Mouse (Mus musculus) CD4-positive helper T cell, adult 2 months (primary cell): ENCODE data around the gene Jaml.
"Not testable (repeated sequence)": the region's sequence is repeated elsewhere in the genome, so short reads cannot be mapped to it uniquely, and the experiment has no call there.

Experiments used
- DNase-seq: peaks from one replicate; pipeline ENCODE4 v3.0.0-alpha.2; 2012; ENCODE audit warnings: low read depth, missing footprints, low spot score

Jaml gene

DNA sequence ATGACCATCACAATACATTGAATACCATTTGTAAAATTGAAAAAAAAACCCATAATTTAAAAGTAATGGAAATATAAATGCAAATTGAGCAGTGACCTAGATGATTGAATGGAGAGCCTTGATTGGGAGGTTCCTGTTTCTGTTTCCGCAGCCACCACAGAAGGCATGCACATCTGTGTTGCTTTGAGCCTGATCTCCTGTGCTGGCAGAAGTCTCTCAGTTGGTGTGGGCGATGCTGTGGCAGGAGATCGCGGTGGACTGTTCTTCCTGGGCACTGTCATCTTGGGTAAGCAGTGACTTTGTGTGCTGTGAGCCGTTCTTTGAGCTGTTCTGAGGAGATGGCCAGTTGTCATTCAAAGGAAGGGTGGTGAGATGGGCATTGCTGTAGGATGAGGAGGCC is at the start of gene Jaml:
Gene Jaml (plus strand): TSS at position 173 of the 400 bp plus-strand sequence.
- peak; percentile 58 for DNase-seq

DNA sequence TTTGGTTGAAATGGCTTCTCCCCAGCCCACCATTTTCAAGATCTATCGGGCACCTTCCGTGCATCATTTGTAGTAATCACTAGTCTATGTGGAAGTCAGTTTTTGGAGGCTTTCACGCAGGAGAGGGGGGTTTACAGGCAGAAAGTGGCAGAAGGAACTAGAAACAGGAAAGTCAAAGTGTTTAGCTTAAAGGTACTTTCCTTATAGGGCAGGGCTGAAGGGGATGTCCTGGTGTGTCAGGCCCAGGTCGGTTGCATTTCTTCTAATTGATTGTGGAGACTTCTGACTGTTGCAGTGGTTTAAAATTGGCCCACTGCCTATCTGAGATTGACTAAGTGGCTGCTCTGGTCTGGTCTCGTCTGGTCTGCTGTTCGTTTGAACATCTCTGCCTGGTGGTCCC is 48.6 kb upstream of the Jaml start:
- DNase-seq, result no peak

DNA sequence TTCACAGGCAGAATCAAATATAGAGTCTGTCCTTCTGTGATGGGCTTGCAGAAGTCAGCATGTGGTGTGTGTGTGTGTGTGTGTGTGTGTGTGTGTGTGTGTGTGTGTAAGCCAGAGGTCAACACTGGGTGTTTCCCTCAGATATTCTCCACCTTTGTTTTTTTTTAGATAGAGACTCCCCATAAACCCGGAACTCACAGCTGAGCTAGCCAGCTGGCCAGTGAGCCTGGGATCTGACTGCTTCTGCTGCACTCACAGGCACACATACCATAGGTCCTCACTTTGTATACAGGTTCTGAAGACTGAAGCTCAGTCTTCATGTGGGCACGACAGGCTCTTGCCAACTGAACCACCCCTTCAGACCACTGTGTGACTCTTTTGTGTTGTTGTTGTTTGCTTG is 46.7 kb upstream of the Jaml start:
- no peak for DNase-seq

DNA sequence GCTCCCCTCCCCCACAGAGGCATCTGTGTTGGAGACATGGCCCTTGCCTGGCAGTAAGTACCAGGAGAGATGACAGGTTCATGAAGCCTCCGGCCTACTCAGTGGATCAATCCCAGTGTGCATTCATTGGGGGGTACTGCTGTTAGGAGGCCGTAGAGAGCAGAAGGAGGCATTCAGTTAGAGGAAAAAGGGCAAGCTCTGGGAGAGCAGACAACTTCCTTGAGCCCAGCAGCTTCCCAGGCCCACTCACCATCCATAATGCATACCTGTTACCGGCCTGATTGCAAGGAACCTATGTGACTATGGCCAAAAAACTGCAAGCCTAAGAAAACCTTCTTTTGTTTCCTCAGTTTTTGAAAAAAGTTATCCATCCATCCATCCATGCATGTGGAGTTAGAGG is 44.5 kb upstream of the Jaml start:
- no peak for DNase-seq

DNA sequence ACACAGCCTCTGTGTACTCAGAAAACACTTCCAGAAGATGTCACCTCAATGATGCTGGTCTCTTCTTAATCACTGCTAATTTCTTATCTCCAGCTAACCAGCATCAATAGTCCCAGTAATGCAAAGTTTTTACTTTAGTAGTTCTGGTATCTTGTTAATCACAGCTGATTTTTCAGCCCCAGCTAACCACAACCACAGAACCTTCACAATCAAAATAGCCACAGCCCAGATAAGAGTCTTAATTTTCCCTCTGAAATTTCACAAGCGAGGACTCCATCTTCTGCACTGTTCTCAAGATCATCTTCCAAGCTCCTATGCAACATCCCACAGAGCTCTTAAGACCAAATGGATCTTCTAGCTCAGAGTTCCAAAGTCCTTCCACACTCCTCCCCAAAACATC is 41.2 kb upstream of the Jaml start:
- DNase-seq, result not testable (repeated sequence)

DNA sequence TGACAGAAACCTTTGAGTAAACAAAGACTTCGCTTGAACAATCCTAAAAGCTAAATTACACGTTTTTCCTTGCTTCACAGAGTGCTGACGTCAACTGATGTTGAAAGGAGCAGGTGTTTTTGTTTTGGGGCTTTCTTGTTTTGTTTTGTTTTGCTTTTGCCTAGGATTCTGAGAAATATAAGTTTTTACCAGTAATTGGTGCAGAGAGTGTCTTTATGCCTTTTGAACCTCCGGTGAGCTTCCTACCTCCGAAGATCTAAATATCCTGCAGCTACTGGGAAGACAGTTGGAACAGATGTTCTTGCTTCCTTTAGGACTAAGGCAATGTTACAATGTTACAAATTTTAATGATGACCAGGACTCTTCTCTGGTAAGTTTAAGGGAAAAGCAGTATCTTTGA is 39.5 kb upstream of the Jaml start, which contains the start of gene Mpzl2:
Gene Mpzl2 (plus strand): TSS at position 301 of the 400 bp plus-strand sequence.
- no peak for DNase-seq

DNA sequence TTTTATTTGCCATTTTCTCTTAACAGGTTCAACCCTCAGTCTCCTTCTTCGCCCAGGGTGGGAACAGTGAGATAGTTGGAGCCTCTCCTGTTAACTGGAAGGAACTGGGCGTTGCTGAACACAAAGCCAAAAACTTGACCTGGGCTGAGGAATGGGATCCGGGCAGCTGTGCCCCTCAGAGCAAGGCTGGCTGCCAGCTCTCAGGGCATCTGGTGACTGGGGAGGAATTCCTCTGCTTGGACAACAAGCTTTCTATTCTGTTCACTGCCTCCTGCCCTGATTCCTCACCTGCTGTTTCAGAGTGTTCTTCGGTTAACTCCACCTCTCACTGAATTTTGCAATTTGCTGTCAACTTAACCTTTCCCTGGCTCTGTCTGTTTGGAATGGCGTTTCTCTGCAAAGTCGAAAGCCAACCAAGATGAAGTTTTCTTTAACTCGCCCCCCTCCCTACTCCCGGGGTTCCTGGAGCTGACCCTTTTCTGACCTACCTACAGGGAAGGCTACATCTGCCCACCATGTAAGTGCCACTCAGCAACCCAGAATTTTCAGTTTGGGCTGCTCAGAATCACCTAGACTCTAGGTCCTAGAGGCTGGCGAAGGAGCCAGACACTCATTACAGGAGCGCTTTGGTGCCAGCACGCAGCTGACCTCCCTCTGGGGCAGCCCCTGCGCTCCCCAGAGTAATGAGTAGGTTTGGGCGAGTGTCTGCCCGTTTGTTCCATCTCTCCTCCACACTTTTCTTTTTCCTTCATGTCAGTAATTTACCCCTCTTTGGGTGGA is 38.7 kb upstream of the Jaml start:
- no peak for DNase-seq

DNA sequence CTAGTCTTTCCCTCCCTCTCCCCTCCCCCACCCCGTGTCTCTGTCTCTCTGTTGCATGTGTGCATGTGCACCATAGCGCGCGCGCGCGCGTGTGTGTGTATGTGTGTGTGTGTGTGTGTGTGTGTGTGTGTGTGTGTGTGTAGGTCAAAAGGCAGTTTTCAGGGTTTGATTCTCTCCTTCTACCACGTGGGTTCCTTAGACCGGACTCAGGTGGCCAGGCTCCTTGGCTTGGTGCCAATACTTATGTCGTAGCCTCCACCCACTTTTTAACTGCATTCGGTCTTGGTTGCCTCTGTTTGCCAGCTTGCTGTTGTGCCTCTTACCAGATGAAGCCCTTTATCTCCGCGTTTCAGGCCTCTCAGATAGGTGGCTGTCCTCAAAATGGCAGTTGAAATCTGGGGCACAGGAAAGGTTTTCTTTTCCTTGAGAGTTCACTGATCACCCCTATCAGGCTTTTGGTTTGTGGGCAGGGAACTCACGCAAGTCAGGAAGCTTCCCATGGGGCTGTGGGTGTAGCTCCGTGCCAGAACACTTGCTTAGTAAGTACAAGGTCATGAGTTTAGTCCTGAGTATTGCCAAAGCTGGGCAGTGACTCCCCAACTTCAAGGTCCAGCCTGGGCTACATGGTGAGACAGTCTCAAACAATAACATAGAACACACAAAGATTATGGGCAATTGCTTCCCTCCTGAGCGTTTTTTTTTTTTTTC is 37.7 kb upstream of the Jaml start:
- DNase-seq, result peak; percentile 39

DNA sequence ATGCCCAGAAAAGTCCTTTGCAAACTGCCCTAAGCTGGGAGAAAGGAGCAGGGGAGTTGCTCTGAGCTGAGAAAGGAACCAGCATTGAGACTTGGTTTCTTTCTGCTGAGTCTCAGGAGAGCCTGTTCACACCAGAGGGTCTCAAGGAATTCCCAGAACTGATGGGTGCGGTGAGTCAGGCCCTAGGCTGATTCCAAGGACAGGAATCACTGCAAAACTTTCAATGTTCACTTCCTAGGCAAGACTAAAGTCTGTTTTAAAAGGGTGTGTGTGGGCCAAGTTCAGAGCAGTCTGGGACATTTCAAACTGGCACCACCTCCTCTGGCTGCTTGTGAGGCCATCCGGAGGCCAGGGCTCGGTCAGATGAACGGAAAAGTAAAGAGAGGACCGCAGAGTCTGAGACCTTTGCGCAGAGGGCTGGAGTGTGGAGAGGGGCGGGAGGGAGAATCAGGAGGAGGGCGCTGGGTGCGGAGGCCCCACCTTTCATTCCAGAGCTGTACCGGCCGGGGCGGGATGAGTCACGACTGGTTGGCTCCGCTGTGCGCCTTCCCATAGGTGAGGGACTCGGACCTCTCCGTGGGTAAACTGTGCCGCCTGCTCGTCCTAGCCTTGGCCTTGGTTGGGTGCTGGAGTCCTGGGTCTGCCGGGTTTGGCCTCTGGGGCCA is 36.8 kb upstream of the Jaml start:
- no peak for DNase-seq

DNA sequence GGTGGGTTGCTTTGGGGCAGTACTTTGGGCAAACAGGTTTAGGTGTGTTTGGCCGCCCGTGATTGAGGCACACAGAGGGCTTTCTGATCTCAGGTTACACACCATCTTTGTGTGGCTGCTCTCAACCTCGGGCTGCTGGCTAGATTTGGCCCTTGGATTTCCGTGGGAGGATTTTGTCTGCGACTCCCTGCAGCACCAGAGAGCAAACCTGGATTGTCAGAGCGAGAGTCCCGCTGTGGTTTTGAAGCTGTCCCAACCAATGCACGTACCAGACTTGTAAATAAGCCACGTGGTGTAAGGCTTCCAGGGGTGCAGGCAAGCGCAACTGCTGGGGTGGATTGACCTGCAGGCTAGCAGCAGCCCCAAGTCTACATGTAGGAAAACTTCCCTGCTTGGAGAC is 36.0 kb upstream of the Jaml start:
- peak; percentile 30 for DNase-seq

DNA sequence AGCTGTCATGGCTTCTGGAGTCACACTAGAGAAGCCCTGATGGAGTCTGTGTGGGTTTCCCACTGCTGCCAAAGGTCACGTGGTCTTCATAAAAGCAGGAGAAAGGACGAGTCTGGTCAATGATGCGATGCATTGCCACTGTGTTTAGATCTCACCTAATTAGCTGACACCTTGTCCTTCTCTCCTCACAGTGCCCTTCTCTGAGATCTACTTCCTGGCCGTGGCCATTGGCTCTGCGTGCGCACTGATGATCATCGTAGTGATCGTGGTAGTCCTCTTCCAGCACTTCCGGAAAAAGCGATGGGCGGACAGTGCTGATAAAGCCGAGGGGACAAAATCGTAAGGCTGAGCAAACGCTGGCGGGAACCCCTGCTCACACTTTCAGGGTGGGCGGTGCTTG is 32.0 kb upstream of the Jaml start:
- no peak for DNase-seq

DNA sequence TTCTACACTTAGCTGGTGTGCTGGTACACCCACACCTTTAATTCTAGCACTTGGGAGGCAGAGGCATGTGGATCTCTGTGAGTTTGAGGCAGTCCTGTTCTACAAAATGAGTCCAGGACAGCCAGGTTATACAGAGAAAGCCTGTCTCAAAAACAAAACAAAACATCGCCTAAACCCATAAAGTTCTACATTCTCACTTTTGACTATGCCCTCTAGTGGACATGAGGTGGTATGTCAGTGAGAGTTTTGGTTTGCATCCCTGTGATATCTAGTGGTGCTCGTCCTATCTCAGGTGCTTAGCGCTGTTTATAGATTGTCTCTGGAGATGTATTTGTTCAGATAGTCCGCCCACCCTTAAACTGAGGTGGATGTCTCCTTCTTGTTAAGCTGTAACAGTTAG is 30.5 kb upstream of the Jaml start:
- DNase-seq, result peak; percentile 60

DNA sequence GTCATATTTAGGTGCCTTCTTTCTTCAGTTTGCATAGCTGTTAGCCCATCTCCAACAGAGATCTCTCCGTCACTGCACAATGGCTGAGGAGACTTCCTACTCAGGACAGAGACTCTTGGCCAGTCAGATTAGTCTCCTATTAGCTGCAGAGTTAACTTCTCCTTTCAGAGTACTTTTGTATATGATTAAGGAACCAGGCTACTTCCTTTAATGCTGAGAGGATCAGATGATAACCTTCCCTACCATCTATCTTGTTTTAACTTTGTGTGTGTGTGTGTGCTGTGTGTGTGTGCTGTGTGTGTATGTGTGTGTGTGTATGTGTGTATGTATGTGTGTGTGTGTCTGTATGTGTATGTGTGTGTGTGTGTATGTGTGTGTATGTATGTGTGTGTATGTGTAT is 29.3 kb upstream of the Jaml start:
- DNase-seq, result no peak

DNA sequence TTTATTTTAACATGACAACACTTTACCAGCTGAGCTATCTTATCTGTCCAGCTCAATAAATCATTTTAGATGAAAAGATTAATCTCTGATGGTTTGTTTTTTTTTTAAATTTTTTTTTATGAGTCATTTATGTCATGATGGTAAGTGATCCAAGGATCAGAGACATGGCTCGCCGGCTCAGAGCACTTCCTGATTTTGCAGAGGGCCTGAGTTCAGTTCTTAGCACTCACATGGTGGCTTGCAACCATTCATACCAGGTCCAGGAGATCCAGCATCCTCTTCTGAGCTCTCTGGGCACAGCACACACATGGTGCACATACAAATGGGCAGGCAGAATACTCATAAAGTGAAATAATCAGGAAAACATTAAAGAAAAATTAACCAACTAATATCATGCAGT is 28.7 kb upstream of the Jaml start:
- no peak for DNase-seq

DNA sequence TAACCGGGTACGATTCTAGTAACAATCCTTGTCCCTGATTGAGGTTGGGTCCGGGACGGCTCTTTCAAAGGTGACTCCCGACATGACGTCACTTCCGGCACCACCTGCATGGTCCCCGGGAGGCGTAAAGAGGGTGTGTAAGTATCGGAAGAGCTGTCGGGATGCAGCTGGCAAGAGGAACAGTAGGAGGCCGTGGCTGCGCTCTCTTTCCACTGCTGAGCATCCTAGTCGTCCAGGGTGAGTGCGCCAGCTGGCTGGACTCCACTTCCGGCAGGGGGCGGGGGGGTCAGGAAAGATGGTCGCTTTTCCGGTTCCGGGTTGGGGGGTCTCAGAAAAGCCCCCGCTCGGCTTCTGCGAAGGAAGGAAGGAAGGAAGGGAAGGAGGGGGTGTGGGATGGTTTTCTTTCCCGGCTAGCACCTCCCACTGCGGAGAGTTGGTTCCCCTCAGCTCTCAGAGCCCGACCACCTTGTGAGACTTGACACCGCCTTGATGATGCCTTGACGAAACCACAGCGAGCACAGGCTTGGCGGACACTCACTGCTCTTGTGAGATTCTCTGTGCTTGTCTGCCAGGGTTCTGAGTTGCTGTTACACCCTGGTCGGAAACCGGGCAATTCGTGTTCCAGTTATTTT is 23.8 kb upstream of the Jaml start, which contains the start of gene Mpzl3:
Gene Mpzl3 (plus strand): TSS at position 105 of the 632 bp plus-strand sequence.
- DNase-seq, result peak; percentile 90

DNA sequence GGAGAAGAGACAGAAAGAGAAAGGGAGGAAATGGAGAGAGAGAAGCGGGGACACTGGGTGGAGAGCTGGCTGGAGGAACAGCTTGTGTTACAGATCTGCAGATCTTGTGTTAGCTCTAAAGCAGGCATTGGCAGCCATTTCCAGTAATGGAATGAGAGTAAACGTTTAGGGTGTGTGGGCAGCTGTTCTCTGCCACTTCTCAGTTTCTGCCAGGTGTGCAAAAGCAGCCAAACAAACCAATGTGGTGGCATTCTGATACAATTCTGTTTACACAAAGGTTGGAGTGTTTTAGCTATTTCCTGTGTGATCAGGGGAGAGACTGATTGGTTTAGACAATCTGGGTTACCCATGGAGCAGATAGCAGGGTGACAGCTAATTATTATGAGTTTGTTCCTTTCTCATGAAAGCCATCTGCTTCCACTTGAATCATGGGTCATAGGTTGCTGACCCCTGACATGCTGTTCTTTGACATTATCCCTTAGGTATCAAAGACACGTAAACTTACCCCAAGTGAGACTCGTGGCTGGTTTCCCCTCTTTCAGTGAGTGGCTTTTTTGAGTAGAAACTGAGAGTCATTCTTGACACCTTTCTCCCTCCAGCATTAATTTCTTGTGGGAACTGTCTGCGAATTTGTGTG is 20.6 kb upstream of the Jaml start:
- peak; percentile 52 for DNase-seq

DNA sequence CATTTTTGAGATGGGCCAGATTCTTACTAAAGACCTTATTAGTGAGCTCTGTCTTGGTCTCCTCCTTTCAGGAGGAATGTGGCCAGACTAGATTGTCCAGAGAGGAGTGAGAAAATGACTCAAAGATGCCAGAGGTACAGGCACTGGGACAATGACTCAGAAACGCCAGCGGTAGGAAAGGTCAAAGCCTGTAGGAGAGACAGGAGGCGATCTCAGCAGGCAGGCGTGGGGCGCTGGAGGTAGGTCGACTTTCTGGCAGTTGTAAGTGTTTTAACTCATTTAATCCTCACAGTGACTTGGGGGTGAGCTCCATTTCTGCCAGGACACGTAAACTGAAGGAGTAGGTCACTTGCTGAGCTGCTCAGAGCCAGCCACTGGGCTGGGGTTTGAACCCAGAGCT is 18.8 kb upstream of the Jaml start:
- DNase-seq, result no peak

DNA sequence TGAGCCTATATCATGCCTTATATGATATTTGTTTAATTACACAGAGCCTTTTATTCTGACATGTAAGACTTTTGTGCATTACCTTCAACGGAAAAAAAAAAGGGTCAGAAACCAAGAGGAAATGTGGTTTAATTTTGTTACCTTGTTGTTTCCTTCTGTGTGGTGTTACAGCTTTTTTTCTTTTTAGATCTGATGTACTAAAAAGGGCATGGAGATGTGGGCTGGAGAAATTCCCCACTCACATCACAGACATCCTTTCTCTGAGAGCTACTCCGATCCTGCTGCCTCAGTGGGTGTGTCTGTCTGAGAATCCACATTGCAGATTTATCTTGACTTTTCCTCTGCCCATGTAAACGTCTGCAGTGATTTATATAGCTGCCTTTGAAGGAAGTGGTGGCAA is 16.3 kb upstream of the Jaml start:
- DNase-seq, result peak; percentile 81

DNA sequence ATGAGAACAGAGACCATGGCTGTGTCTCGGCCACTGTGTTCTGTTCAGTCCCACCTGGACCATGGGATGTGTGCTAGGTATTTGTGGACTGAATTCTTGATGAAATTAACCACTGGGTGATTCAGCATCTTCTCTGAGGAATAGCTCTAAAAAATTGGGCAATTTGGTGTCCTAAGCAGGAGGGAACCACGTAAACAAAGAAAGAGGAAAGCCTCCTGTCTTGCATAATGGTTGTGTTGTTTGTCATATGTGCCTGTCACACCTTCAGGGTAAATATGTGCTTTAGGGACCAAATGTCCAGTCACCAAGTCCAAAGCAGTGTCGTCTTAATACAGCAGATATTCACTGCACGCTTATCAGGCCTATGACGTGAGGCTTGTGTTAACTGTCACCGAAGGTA is 14.6 kb upstream of the Jaml start:
- DNase-seq, result no peak

DNA sequence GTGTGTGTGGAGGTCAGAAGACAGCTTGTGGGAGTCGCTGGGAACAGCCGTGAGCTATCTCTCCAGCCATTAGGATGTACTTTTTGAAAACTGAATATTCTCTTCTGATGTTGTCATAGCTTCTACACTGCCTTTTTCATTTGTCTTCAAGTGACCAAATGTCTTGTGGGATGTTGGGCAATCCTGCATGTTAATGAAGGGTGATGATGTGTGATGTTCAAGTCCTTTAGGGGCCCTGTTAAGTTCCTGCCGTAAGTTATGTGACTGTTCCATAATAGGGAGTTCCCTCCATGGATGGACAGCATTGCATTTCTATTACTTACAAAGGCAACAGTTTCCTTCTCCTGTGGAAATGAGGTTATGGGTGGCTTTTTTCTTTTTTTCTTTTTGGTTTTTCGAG is 12.2 kb upstream of the Jaml start:
- no peak for DNase-seq

DNA sequence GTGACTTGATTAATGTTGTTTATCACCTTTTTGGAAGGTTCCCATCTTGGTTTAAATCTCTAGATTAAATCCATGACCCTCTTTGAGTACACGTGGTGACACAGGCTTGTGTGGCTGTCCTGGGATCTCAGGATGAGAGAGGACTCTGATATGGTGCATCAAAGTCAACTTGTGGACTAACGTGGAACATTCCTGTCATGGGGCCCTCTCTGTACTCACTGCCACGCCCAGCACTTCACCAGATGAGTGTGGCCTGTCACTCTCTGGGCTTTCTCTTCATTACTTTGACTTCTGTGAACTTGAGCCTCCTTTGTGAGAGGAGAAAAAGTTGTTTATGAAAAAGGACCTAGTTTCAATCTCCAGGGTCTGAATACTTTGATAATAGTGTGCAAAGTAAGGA is 7.2 kb upstream of the Jaml start:
- no peak for DNase-seq

DNA sequence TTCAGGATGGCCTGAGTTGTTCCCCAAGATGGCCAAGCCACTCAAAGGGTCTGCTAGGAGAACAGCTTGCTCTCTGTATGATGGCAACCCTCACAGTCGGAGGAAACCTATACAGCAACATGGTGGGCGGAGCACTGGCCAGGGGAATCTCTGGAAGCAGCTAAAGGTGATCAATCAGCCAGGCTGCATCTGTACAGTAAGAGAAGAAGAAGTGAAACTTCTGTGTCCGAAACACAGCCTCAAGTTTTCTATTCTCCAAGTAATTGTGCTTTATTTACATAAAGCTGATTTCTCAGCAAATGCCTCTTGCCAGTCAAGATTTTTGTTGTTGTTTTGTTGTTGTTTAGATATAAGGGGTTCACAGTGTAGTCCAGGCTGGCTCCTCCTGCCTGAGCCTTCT is 1.1 kb upstream of the Jaml start:
- DNase-seq, result no peak
